Mouse (Mus musculus) liver, postnatal 0 days (tissue): ENCODE measurements around the gene Ndufb5. TPM values are rescaled to one million over a fixed set of nuclear protein-coding genes. Genes with fewer than 3 reads are reported as not detected.
"Not testable (repeated sequence)": the region's sequence is repeated elsewhere in the genome, so short reads cannot be mapped to it uniquely, and the experiment has no call there.

Source experiments
- ATAC-seq: fragments of 200-750 bp; cut with Nextera tagmentation; 2 replicates; pipeline ENCODE4 v1.8.0; 2017; ENCODE audit warnings: mild to moderate bottlenecking, moderate library complexity
- DNase-seq: peaks from one replicate; pipeline ENCODE4 v3.0.0-alpha.2; 2016
- H3K27ac ChIP-seq: fragments of 300-500 bp; sonication (generic); 2 replicates; pipeline ENCODE4 v1.5.1; 2014; ENCODE audit warnings: antibody characterized with exemption, moderate library complexity, mild to moderate bottlenecking, low read depth
- H3K27me3 ChIP-seq: fragments of 300-500 bp; sonication (generic); 2 replicates; pipeline ENCODE4 v1.6.1; 2014; ENCODE audit warnings: low read length, control low read depth, mixed read lengths; ENCODE audit not compliant: insufficient read depth
- H3K36me3 ChIP-seq: fragments of 300-500 bp; sonication (generic); replicated peaks from 2 replicates; pipeline ENCODE4 v1.6.1; 2014; ENCODE audit warnings: mild to moderate bottlenecking, control low read depth, low read length, moderate library complexity, mixed read lengths; ENCODE audit not compliant: insufficient read depth
- H3K4me1 ChIP-seq: fragments of 300-500 bp; sonication (generic); 2 replicates; pipeline ENCODE4 v1.6.1; 2014; ENCODE audit warnings: antibody characterized with exemption, mild to moderate bottlenecking, control low read depth; ENCODE audit not compliant: insufficient read depth
- H3K4me2 ChIP-seq: fragments of 300-500 bp; sonication (generic); 2 replicates; pipeline ENCODE4 v1.6.1; 2014; ENCODE audit warnings: low read depth, mild to moderate bottlenecking, low read length, moderate library complexity, mixed read lengths
- H3K4me3 ChIP-seq: fragments of 300-500 bp; sonication (generic); 2 replicates; pipeline ENCODE4 v1.5.1; 2014; ENCODE audit warnings: low read depth, low read length
- H3K9ac ChIP-seq: fragments of 300-500 bp; sonication (generic); replicated peaks from 2 replicates; pipeline ENCODE4 v1.6.1; 2014; ENCODE audit warnings: mild to moderate bottlenecking, moderate library complexity
- H3K9me3 ChIP-seq: fragments of 300-500 bp; sonication (generic); 2 replicates; pipeline ENCODE4 v1.6.1; 2016; ENCODE audit warnings: mild to moderate bottlenecking, control low read depth, low read length, mixed read lengths
- CTCF ChIP-seq: sonication (generic); IDR thresholded peaks from 2 replicates; pipeline ENCODE4 v1.5.1; 2016; ENCODE audit warnings: antibody characterized with exemption, low read depth
- EP300 ChIP-seq: IDR thresholded peaks from 2 replicates; pipeline ENCODE4 v1.6.1; 2016; ENCODE audit warnings: antibody characterized with exemption, low read depth, mild to moderate bottlenecking
- WGBS: fragments of 180-500 bp; shearing (Covaris S2); extraction: QIAGEN DNeasy Blood & Tissue Kit; methylation state at CpG from one replicate; pipeline ENCODE4 v1.1.7; 2014; ENCODE audit not compliant: insufficient replicate concordance; 5-methylcytosine and 5-hydroxymethylcytosine counted together
- polyA plus RNA-seq: library from polyadenylated mRNA; unstranded; fragments of >200 nt; fragmentation: Nextera tagmentation; extraction: Ambion mirVana; gene quantifications from 2 replicates; pipeline ENCODE4 v1.2.1, GENCODE M21; 2015

Gene Ndufb5
- polyA plus RNA-seq, 1 experiment from 2014 or later: 235 TPM

- Histone ChIP-seq H3K4me2 (peak overlapping the region; percentile 78), H3K4me3 (peak overlapping the region; percentile 87), H3K9ac (0 out of 2 replicates have a peak overlapping the region, but pooled peaks have one; percentile 50), H3K27me3 (no peaks in the 10 kb centered on the region), H3K36me3 (peaks cover 12% of the 10 kb centered on the region), H3K27ac (no peak overlapping the region), H3K9me3 (no peaks in the 10 kb centered on the region), H3K4me1 (peaks cover 11% of the 10 kb centered on the region)
- DNase-seq (no peak), ATAC-seq (no peak)
- WGBS: 6% methylated on average over 4 of the region's 4 CpGs
- TF ChIP-seq CTCF (no peak), EP300 (no peak)
Measured at GRCm38 (mm10) chr3:32708052-32708367, 28.8 kb upstream of the Ndufb5 start.

GRCm38 (mm10) chr3:32708368-32709231, 28.2 kb upstream of the Ndufb5 start:
- peak overlapping the region; percentile 87 for H3K4me3 ChIP-seq
- peak overlapping the region; percentile 85 for H3K9ac ChIP-seq
- DNase-seq (peak; percentile 100), ATAC-seq (peak; percentile 99)
- under 1% methylated on average over 74 of the region's 90 CpGs for WGBS
- H3K27ac ChIP-seq: peak overlapping the region; percentile 90
- H3K4me1 ChIP-seq: peaks cover 11% of the 10 kb centered on the region
- TF ChIP-seq CTCF (peak; percentile 27; the same call in 1 of the 2 replicates), EP300 (peak; percentile 70; the same call in 1 of the 2 replicates)
- no peaks in the 10 kb centered on the region for H3K9me3 ChIP-seq
- no peaks in the 10 kb centered on the region for H3K27me3 ChIP-seq
- peak overlapping the region; percentile 78 for H3K4me2 ChIP-seq
- H3K36me3 ChIP-seq: peaks cover 18% of the 10 kb centered on the region

GRCm38 (mm10) chr3:32709388-32709787, 27.4 kb upstream of the Ndufb5 start:
- H3K4me1 ChIP-seq: peaks cover 11% of the 10 kb centered on the region
- no peak for TF ChIP-seq CTCF
- no peak for TF ChIP-seq EP300
- WGBS: 6% methylated on average over 9 of the region's 9 CpGs
- DNase-seq (no peak), ATAC-seq (no peak)
- H3K4me2 ChIP-seq: peak overlapping the region; percentile 78
- no peaks in the 10 kb centered on the region for H3K9me3 ChIP-seq
- peak overlapping the region; percentile 85 for H3K9ac ChIP-seq
- H3K27ac ChIP-seq: peak overlapping the region; percentile 90
- peak overlapping the region; percentile 87 for H3K4me3 ChIP-seq
- H3K36me3 ChIP-seq: peaks cover 26% of the 10 kb centered on the region
- H3K27me3 ChIP-seq: no peaks in the 10 kb centered on the region

GRCm38 (mm10) chr3:32713711-32714110, 23.1 kb upstream of the Ndufb5 start:
- H3K36me3 ChIP-seq: peaks cover 61% of the 10 kb centered on the region
- H3K9me3 ChIP-seq: no peaks in the 10 kb centered on the region
- no peak overlapping the region for H3K4me2 ChIP-seq
- H3K27ac ChIP-seq: no peak overlapping the region
- H3K9ac ChIP-seq: no peak overlapping the region
- WGBS: 91% methylated on average over 3 of the region's 3 CpGs
- ATAC-seq (no peak), DNase-seq (no peak)
- no peak overlapping the region for H3K4me3 ChIP-seq
- peaks cover 9% of the 10 kb centered on the region for H3K4me1 ChIP-seq
- no peaks in the 10 kb centered on the region for H3K27me3 ChIP-seq
- no peak for TF ChIP-seq EP300
- no peak for TF ChIP-seq CTCF

GRCm38 (mm10) chr3:32717403-32717802, 19.4 kb upstream of the Ndufb5 start:
- WGBS: 93% methylated on average over 6 of the region's 6 CpGs
- H3K9ac ChIP-seq, DNase-seq, H3K4me2 ChIP-seq, H3K4me1 ChIP-seq, H3K9me3 ChIP-seq, H3K27ac ChIP-seq, H3K27me3 ChIP-seq, ATAC-seq, H3K4me3 ChIP-seq: not testable (repeated sequence)
- H3K36me3 ChIP-seq: peaks cover 85% of the 10 kb centered on the region

- Histone ChIP-seq H3K36me3 (peaks cover 85% of the 10 kb centered on the region), H3K4me3 (no peak overlapping the region), H3K4me1 (no peaks in the 10 kb centered on the region), H3K9me3 (no peaks in the 10 kb centered on the region), H3K9ac (no peak overlapping the region), H3K4me2 (no peak overlapping the region), H3K27ac (no peak overlapping the region), H3K27me3 (no peaks in the 10 kb centered on the region)
- ATAC-seq (no peak), DNase-seq (no peak)
- TF ChIP-seq CTCF (no peak), EP300 (no peak)
- 88% methylated on average over 5 of the region's 5 CpGs for WGBS
Measured at GRCm38 (mm10) chr3:32718271-32718670, 18.5 kb upstream of the Ndufb5 start.
